14 mouse cellular contexts compared by ENCODE assay signal in the genomic region with DNA sequence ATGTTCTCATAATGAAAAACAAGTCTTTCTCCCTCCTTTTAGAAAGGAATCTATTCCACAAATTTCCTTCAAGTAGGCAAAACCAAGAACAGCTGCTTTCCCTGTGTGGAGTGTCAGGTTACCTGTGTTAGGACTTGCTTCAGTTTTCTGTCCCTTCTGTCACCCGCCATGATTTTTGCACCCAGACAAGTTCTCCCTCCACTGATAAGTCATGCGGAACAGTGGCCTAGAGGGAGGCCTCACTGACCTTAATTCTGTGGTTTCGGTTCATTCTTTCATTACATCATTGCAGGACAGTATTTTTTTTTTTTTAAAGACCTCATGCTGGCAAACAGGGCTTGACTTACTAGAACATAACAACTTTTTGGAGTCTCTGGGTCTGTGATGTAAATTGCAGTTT. TPM values are rescaled to one million over a fixed set of nuclear protein-coding genes. Genes with fewer than 3 reads are reported as not detected.
DNase-seq lines count a peak whose midpoint lies in the region; ATAC-seq and TF ChIP-seq lines count a peak whose summit lies in the region.
"Had no signal": no experiment of that assay in that cellular context is flagged by ENCODE, and none has a peak within 500 bp of the region (broad histone marks: within the 10 kb centered on the region; RNA-seq: fewer than 3 reads in every experiment).

No protein-coding gene starts in this region.

- no peaks in the 10 kb centered on the region for H3K4me1 ChIP-seq in liver, adult 2 months (ENCODE audit: control insufficient read depth, insufficient read depth, low read length)
- no peaks in the 10 kb centered on the region for H3K4me1 ChIP-seq in liver, embryonic 12.5 days
- H3K4me1 ChIP-seq in kidney, postnatal 0 days (replicated peaks; ENCODE audit: insufficient read depth, low read length) = peaks cover 7% of the 10 kb centered on the region; the same call in 1 of the 2 replicates
- H3K4me1 ChIP-seq in midbrain, embryonic 10.5 days = peaks cover 23% of the 10 kb centered on the region

- H3K4me2 ChIP-seq in liver, embryonic 12.5 days = no peak overlapping the region
- H3K4me2 ChIP-seq in kidney, postnatal 0 days (ENCODE audit: low read length) = no peak overlapping the region
- H3K4me2 ChIP-seq: lung, embryonic 14.5 days had no signal

- H3K36me3 ChIP-seq in liver, adult 2 months (ENCODE audit: control insufficient read depth, insufficient read depth, low read length) = no peaks in the 10 kb centered on the region
- no peaks in the 10 kb centered on the region for H3K36me3 ChIP-seq in liver, embryonic 12.5 days
- no peaks in the 10 kb centered on the region for H3K36me3 ChIP-seq in kidney, postnatal 0 days (ENCODE audit: insufficient read depth, low read length)
- H3K36me3 ChIP-seq in splenic B cell, adult 2 months (ENCODE audit: control insufficient read depth, insufficient read depth, low read length, poor library complexity, severe bottlenecking) = no peaks in the 10 kb centered on the region
- no peaks in the 10 kb centered on the region for H3K36me3 ChIP-seq in midbrain, embryonic 10.5 days
- H3K36me3 ChIP-seq: G1E had no signal

- DNase-seq in liver, adult 2 months (ENCODE audit: extremely low read depth, low read depth, low spot score) = peak; percentile 30
- DNase-seq in embryo, embryonic 10.5 days (ENCODE audit: low spot score) = peak; percentile 28
- peak; percentile 60 for DNase-seq in kidney, postnatal 0 days (ENCODE audit: low spot score)
- DNase-seq in splenic B cell, adult 2 months (ENCODE audit: low read depth, low spot score) = peak; percentile 25
- DNase-seq in testis, postnatal 10 days (ENCODE audit: low spot score) = no peak
- no peak for DNase-seq in midbrain, embryonic 10.5 days (ENCODE audit: low spot score)
- DNase-seq: cerebellum, postnatal 14 days; heart, postnatal 36 days; lung, embryonic 14.5 days had no signal

- no peak for TF ChIP-seq CTCF in liver, adult 2 months (IDR thresholded peaks at IDR 0.05; ENCODE audit: low read depth, low read length)
- TF ChIP-seq CTCF in kidney, postnatal 0 days (IDR thresholded peaks at IDR 0.05; ENCODE audit: low read depth) = no peak

- ATAC-seq in liver, embryonic 12.5 days = no peak
- no peak for ATAC-seq in kidney, postnatal 0 days (replicated peaks; ENCODE audit: low FRiP score, low read depth)
- ATAC-seq: inflammation-experienced regulatory T-cells, adult 6 months had no signal

- no peak overlapping the region for H3K27ac ChIP-seq in liver, adult 2 months (replicated peaks; ENCODE audit: insufficient read depth, low read depth, low read length)
- no peak overlapping the region for H3K27ac ChIP-seq in liver, embryonic 12.5 days
- H3K27ac ChIP-seq in kidney, postnatal 0 days = no peak overlapping the region
- no peak overlapping the region for H3K27ac ChIP-seq in midbrain, embryonic 10.5 days (replicated peaks)
- H3K27ac ChIP-seq: stomach, postnatal 0 days had no signal

- H3K9me3 ChIP-seq in liver, embryonic 12.5 days (replicated peaks) = no peaks in the 10 kb centered on the region
- no peaks in the 10 kb centered on the region for H3K9me3 ChIP-seq in kidney, postnatal 0 days (replicated peaks; ENCODE audit: low read length)
- H3K9me3 ChIP-seq in midbrain, embryonic 10.5 days (replicated peaks) = no peaks in the 10 kb centered on the region
- H3K9me3 ChIP-seq: G1E had no signal

- TF ChIP-seq POLR2A in liver, adult 2 months (IDR thresholded peaks at IDR 0.05; ENCODE audit: extremely low read depth, insufficient read depth, low read length) = no peak

- WGBS in liver, adult 2 months = 48% methylated on average over 3 of the region's 3 CpGs
- 45% methylated on average over 3 of the region's 3 CpGs for WGBS in liver, embryonic 12.5 days (ENCODE audit: insufficient replicate concordance)
- WGBS in kidney, postnatal 0 days = 23% methylated on average over 3 of the region's 3 CpGs
- 39% methylated on average over 3 of the region's 3 CpGs for WGBS in midbrain, embryonic 10.5 days

- no peak overlapping the region for H3K9ac ChIP-seq in liver, adult 2 months (ENCODE audit: low read depth, low read length)
- no peak overlapping the region for H3K9ac ChIP-seq in liver, embryonic 12.5 days
- H3K9ac ChIP-seq in kidney, postnatal 0 days (ENCODE audit: low read depth, low read length) = no peak overlapping the region
- H3K9ac ChIP-seq: lung, embryonic 14.5 days had no signal

- H3K27me3 ChIP-seq in liver, adult 2 months (ENCODE audit: control insufficient read depth, insufficient read depth, low read length) = peaks cover 2% of the 10 kb centered on the region; the same call in 1 of the 2 replicates
- no peaks in the 10 kb centered on the region; the same call in 1 of the 2 replicates for H3K27me3 ChIP-seq in liver, embryonic 12.5 days (replicated peaks)
- no peaks in the 10 kb centered on the region for H3K27me3 ChIP-seq in kidney, postnatal 0 days (ENCODE audit: insufficient read depth, low read length)
- no peaks in the 10 kb centered on the region for H3K27me3 ChIP-seq in splenic B cell, adult 2 months (ENCODE audit: control insufficient read depth, insufficient read depth, low read length, poor library complexity, severe bottlenecking)
- 0 out of 2 replicates have a peak, but pooled peaks cover under 1% of the 10 kb centered on the region for H3K27me3 ChIP-seq in midbrain, embryonic 10.5 days (ENCODE audit: low read depth, poor library complexity, severe bottlenecking)

- no peaks in the 10 kb centered on the region for H3K79me2 ChIP-seq in liver, adult 2 months (ENCODE audit: control insufficient read depth, insufficient read depth, low read length)

- H3K4me3 ChIP-seq in liver, adult 2 months (ENCODE audit: insufficient read depth, low read depth, low read length) = no peak overlapping the region
- H3K4me3 ChIP-seq in liver, embryonic 12.5 days = no peak overlapping the region
- H3K4me3 ChIP-seq in kidney, postnatal 0 days (replicated peaks; ENCODE audit: low read depth, low read length) = no peak overlapping the region
- no peak overlapping the region for H3K4me3 ChIP-seq in midbrain, embryonic 10.5 days

RNA-seq across cellular contexts. Expression of a gene that starts 27.3 kb away (rescaled TPM):
- total RNA-seq in liver, adult 2 months (2014; rRNA removed) = 0.40 and 0.65 TPM in 2 replicates
- polyA plus RNA-seq in liver, adult 2 months (2012; rRNA removed) = 0.66 and 0.89 TPM in 2 replicates
- 0.20 and 0.24 TPM in 2 replicates for polyA plus RNA-seq in liver, embryonic 12.5 days (2016; fragmentation: Nextera tagmentation; extraction: Ambion mirVana)
- polyA plus RNA-seq in kidney, postnatal 0 days (2015; fragmentation: Nextera tagmentation; extraction: Ambion mirVana) = 0.37 and 0.55 TPM in 2 replicates
- polyA plus RNA-seq in midbrain, embryonic 10.5 days (2016; fragmentation: Nextera tagmentation; extraction: Ambion mirVana) = 0.09 and 0.19 TPM in 2 replicates
- total RNA-seq: megakaryocyte-erythroid progenitor cell, adult 5-6 weeks had no signal
- polyA plus RNA-seq: G1E had no signal

Comparison
In these comparisons a context has a peak if more than half of its experiments do, and no peak if none do; other contexts are left out.
1. DNase-seq: peak in liver, adult 2 months (single experiment), embryo, embryonic 10.5 days (single experiment), kidney, postnatal 0 days (single experiment) and splenic B cell, adult 2 months (single experiment); none in testis, postnatal 10 days (single experiment) and midbrain, embryonic 10.5 days (single experiment).